Mouse (Mus musculus) kidney, postnatal 10 days (tissue): ENCODE results near the gene Ppm1m.

Experiments used
- DNase-seq: peaks from one replicate; pipeline ENCODE4 v3.0.0; 2021; ENCODE audit warnings: mixed read lengths

The Ppm1m gene

DNA sequence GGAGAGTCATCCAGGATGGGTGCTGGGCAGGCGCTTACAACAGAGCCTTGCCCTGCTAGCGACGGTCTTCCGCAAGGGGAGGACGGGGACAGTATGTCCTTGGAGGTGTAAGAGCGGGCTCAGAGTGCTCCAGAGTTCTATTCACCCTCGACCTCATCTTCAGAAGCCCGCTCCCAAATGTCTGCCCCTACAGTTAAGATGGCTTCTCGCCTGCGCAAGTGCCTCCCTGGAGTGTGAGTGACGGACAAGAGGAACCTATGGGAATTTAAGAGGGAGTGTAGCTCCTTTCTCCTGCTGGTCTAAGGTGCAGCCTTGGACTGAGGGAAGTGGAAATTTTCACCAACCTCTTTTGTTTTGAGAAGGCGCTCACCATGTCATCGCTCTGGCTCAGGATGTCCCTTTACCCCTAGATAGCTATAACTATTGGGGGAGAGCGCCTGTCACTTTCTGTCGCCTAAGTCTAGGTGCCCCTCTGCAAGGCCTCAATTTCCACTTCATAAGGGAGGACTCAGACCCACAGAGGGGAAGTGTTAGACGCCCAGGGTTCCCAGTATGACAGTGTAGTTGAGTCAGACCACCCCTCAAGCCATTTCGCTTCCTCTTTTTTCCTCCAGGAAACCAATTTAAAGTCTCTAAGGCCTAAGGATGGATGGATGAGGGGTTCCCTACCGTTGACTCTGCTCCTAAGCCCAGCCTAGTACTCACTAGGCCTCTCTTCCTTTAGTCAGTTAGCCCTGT is at the start of gene Ppm1m:
Ppm1m (minus strand) TSS at position 212 of the 738 bp plus-strand sequence.
- no peak for DNase-seq

DNA sequence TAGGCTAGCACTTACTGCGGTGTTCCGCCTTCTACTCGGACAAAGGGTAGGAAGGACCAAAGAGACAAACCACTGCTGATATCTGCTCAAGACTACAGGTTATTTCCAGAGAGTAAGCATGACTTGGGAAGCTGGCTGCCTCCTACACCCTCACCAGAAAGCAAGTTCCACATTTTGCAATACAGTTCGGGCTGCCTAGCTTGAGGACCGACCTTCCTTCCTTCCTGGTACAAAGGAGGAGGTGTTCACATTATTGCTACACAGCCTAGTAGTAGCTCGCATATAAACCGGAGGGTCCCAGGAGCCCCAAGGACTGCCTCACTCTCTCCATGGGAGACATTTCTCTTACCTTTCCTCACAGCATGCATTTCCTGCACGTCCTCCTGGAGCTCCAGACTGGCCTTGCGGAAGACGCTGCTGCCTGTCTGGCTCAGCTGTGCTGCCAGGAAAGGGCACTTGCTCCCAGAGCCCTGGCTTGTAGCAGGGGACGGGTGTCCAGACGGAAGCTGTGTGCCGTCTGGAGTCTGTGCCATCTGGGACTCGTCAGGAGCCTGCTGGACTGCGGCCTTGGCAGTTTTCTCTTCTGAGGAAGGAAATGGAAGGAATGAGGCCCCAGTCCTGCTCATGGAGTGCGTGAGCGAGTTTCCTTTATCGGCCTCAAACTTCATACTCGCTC is 43.4 kb upstream of the Ppm1m start:
- peak; percentile 78 for DNase-seq

DNA sequence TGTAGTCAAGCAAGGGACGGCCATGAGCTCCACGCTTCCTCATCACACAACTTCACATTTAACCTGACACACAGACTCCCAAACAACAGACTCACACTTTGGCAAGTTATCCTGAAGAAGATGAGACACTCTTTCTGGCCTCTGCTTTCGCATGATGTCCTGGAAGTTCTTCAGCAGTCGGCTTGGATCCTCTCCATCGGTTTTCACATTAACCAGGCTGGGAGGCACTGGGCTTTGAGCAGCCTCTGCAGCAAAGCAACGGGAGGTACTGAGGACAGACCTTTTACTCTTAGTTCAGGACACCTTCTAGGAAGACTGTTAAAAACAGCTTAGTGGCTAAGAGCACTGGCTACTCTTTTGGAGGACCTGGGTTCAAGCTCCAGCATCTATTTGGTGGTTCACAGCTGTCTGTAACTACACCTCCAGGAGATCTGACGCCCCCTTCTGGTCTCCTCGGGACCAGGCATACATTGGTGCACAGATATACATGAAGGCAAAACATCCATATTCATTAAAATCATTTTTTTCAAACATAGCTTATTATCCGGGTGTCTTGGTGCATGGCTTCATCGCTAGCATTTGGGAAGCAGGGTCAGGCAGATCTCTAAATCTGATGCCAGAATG is 42.1 kb upstream of the Ppm1m start:
- DNase-seq, result peak; percentile 48

DNA sequence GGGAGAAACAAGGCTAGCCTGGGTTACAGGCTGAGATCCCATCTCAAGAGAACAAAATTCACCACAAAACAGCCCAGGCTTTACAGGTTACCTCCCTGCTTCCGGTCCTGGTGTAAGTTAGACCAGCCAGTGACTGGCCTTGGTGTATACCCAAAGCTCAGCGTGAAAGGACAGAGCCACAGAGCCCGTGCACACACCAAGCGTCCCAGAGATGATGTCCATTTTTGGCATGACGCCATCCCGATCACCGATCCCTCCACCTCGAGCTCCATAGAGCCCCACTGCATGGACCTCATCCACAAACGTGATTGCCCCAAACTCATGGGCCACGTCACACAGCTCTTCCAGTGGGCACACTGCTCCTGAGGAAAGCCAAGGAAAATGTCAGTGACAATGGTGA is 38.3 kb upstream of the Ppm1m start:
- DNase-seq, result no peak

DNA sequence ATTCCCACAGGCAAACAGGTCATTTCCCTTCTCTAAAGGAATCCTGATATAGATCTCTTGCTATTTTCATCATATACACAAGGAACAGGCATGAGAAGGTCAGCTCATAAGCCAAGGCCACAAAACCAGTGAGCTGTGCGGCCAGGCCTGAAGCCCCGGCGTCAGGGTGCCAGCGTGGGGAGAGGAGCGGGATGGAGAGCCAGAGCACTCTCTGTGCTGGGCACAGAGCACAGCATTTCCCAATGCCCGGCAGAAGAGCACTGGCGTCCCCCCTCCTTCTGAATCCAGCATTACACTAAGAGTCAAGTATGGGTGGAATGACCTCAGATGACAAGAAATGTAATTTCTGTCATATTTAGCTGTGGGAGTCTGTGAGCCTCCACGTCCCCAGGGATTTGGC is 37.9 kb upstream of the Ppm1m start:
- no peak for DNase-seq

DNA sequence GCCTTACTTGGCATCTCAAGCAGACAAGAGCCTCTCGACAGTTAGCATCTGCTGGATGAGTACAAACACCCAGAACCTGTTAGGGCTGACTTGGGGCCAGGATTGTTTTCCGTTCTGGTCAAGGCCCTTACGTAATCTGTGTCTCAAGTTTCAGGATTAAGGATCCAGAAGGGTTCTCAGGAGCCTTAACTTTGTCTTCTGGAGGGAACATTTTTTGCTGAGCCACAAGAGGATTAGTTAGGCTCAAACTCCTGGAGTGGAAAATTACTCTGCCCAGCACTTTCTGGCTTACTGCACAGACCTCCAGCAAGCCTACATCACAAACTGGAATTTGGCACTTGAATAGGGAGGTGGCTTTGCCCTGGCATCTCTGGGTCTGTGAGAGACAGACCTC is 37.3 kb upstream of the Ppm1m start:
- DNase-seq, result no peak

DNA sequence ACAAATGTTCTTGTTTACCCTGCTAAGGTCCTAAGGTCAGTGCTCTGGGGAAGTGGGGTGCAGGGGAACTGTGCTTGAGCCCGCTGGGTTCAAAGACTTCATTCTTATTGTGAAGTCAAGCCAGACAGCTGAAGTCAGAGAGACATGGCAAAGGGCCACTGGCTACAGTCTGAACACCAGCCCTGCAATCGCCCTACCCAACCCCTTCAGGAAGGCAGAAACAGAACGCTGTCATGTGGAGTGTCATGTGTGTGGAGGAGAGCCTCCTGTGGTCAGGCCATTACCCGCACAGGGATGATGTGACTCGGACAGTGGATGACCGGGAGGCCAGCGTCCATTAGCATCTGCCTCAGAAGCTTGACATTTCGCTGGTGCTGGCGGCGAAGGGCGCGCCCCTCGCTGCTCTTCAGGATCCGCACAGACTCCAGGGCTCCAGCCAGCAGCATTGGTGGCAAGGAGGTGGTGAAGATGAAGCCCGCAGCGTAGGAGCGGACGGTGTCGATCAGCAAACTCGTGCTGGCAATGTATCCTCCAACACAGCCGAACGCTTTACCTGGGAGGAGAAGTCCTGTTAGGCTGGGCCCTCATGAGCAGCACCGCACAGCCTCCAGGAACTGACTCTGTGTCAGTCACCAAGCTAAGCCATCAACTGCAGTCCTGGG is 36.7 kb upstream of the Ppm1m start:
- DNase-seq, result peak; percentile 53

DNA sequence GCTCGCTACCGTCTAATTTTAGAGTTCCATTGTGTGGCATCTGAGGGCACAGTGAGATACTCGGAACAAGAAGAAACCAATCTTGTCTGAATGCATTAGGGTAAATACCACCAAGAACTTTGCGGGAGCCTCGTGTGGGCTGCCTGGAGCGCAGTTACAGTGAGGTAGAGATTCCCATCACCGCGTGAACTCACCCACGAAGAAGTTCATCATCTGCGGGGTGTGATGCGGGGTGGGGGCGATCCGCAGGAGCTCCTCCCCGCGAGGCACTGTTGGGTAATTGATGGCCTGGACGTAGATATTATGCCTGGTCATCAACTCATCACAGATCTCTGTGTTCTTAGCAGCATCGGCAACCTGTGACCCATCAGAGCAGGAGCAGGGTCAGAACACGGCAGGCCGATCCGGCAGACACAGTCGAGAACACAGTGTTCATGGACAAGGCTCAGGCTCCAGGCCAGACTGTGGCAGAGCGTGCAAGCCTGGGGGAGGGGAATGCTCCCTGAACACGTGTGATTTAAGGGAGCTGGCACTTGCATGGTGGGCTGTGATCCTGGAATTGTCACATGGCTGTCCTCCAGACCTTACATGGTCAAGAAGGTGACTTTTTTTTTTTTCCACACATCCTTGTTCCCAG is 35.8 kb upstream of the Ppm1m start:
- DNase-seq, result no peak

DNA sequence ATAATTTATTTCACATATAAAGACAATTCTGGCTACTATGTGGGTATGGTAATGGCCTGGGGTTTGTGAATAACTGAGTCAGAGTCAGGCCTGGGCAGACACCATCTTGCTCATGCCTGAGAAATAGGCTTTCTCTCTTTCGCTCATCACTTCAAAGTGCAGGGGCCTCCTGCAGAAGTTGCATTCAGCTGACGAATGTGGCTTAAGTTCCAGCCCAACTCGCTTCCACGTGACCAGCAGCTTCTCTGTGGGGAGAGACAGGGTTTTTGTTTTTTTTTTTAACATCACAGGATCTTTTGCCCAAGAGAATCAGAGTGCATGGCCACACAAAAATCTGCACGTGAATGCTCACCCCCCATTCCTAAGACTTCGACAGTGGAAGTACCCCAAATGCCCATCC is 34.4 kb upstream of the Ppm1m start:
- no peak for DNase-seq

DNA sequence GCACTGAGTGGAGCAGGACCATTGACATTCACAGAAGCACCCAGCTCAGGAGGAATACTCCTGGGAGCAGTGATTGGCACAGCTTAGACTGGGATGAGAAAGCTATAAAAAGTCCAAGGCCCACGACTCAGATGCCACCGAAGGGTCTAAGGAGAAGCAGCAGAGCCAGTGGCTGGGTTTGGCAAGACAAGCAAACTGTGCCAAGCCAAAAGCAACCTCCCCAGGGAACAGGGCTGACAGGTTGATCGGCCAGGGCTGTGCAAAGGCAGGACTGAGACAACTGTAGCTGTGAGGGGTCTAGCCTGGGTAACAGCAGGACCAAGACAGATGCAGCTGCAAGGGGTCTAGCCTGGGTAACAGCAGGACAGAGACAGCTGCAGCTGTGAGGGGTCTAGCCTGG is 33.4 kb upstream of the Ppm1m start:
- DNase-seq, result no peak

DNA sequence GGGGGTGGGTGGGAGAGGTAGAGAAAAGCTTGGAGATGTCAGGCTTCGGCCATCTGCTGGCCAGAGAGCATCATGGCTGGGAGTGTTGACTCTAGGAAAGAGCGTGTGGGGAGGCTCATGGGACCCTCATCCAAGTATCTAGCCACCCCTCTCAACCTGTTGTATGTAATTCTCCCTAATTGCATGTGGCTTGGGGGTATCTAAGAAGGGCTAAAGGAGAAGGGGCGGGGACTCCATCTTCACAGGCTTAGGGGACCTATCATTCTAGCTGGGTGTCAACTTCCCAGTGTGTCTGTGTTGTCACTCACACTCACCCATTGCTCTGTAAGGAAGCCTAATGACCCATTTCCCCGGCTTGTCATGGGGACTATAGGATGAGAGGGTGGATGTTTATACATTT is 32.3 kb upstream of the Ppm1m start:
- no peak for DNase-seq

DNA sequence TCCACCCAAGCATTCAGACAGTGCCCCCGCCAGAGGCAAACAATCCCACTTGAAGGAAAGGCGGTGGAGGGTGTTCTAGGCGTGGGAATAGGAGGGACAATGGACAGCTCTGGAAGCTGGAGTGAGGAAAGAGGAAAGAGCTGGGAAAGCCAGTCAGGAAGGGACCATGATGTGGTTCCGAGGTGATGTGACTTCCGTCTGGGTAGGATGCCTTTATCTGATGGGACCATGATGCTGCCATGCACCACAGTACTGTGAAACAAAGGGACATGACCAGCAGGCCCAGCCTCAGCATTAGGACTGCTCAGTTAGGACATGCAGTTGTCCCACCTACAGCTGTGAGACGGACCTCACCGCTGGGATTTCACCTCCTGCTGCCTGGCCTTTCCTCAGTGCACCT is 31.7 kb upstream of the Ppm1m start:
- no peak for DNase-seq

DNA sequence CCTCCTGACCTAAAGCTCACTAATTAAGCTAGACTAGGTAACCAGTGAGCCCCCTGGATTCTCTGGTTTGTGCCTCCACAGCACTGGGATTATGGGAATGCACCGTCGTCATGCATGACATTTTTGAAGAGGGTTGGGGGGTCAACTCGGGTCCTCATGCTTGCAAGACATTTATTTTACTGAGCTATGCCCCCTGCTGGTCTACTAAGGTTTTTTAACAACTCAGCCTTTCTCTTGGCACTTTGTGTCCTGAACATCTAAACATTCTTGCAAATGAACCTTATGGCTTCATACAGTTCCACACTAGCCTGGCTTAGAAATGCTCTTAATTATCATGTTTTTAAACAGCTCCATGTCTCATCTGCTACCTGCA is 31.2 kb upstream of the Ppm1m start:
- DNase-seq, result no peak

DNA sequence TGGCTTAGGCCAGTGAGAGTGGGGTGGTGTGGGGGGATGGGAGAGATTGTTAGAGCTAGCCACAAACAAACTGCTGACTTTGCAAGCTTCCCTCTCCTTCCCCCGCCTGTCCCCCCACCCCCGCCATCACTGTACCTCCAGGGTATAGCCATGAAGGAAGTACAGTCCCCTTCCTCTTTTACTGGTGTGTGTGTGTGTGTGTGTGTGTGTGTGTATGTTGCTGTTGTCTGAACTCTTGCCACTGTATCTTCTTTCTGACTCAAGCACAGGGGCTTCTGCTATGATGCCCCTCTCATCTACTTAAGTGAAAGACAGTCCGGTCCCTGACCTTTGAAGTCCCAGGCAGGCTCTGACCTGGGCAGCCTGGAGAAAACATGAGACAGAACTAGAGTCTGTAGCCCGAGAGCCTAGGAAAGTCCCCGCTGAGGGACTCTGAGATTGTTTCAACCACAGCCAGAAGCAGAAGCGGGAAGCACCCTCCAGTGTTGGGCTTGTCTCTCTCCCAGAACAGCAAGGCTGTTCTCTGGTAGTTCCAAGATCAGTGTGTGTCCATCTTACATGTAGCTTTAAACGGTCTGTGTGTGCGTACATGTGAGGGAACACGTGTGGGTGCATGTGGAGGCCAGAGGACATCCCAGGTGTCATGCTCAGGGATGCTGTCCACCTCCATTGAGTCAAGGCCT is 30.6 kb upstream of the Ppm1m start:
- DNase-seq, result no peak

DNA sequence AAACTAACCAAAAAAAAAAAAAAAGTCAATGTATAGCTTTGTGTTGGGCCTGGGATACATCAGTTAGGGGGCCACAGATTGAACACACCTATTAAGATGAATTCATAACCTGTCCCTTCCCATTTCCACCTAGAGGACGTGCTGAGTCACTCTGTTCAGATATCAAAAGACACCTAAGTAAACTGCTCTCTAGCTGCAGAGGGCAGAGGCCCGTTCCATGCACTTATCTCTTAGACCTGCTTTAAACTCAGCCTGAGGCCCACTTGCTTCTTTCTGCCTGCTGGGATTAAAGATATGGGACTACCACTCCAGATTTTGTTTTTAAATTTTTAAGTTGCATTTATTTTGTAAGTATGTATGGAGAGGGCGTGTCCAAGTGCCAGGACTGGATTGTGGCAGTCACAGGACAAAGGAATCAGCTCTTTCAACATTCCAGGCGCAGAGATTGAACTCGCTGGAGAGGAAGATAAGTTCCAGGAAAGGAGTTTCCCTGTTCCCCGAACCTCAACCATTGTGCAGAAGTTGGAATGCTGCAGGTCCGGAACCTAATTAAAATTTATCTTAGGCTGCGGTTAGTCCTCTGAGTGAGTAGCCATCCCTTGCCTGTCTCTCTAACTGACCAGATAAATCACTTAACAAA is 28.4 kb upstream of the Ppm1m start:
- DNase-seq, result no peak

DNA sequence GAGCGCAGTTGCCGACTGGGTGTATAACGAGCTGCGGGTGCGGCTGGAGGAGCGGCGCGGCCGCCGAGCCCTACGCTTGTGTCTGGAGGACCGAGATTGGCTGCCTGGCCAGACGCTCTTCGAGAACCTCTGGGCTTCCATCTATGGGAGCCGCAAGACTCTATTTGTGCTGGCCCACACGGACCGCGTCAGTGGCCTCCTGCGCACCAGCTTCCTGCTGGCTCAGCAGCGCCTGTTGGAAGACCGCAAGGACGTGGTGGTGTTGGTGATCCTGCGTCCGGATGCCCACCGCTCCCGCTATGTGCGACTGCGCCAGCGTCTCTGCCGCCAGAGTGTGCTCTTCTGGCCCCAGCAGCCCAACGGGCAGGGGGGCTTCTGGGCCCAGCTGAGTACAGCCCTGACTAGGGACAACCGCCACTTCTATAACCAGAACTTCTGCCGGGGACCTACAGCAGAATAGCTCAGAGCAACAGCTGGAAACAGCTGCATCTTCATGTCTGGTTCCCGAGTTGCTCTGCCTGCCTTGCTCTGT is 26.7 kb upstream of the Ppm1m start:
- peak; percentile 65 for DNase-seq

DNA sequence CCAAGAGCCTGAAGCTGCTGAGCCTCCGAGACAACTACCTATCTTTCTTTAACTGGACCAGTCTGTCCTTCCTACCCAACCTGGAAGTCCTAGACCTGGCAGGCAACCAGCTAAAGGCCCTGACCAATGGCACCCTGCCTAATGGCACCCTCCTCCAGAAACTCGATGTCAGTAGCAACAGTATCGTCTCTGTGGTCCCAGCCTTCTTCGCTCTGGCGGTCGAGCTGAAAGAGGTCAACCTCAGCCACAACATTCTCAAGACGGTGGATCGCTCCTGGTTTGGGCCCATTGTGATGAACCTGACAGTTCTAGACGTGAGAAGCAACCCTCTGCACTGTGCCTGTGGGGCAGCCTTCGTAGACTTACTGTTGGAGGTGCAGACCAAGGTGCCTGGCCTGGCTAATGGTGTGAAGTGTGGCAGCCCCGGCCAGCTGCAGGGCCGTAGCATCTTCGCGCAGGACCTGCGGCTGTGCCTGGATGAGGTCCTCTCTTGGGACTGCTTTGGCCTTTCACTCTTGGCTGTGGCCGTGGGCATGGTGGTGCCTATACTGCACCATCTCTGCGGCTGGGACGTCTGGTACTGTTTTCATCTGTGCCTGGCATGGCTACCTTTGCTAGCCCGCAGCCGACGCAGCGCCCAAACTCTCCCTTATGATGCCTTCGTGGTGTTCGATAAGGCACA is 26.1 kb upstream of the Ppm1m start:
- no peak for DNase-seq

DNA sequence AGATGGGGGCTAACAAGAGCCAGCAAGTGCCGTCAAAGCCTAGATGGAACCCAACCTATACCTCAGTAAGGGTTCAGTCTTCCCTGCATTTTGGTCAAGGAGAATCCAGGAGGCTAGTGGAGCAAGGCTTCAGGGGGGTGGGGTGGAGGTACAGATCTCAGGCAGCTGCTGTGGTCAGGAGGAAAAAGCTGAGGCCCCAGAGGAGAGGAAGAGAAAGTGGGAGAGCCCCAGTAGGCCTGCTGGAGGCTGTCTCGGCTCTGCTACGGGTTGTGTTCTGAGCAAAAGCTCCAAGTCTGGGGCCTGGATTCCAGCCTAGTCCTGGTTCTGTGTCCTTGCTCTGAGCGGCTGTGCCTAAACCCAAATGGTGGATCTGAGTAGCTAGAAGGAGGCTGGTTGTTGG is 23.4 kb upstream of the Ppm1m start:
- DNase-seq, result no peak

DNA sequence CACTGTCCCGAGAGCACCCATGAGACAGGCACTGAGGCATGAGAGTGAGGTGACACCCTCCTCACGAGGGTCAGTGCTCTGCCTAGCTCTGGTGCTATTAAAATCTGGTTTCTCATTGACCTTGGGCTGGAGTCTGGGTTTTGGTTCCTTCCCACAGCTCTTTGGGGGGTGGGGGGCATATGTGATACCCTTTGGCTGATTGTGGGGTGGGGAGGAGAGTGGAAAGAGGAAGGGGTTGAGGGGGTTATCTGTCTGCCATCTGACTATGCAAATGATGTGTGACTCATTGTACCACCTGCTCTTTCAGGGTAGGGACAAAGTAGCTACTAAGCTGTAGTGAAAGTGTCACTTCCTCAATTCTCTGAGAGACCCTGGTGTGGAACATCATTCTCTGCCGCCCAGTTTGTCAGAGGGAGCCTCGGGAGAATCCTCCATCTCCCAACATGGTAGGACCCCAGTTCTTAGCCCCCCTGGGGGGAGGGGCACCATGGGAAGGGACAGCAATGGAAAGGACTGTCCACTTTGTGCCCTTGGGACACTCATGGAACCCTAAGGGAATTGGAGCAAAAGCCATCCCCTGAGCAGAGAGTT is 22.8 kb upstream of the Ppm1m start, which contains the start of gene Tlr9:
Tlr9 (plus strand) TSS at position 338 of the 591 bp plus-strand sequence.
- DNase-seq, result no peak

DNA sequence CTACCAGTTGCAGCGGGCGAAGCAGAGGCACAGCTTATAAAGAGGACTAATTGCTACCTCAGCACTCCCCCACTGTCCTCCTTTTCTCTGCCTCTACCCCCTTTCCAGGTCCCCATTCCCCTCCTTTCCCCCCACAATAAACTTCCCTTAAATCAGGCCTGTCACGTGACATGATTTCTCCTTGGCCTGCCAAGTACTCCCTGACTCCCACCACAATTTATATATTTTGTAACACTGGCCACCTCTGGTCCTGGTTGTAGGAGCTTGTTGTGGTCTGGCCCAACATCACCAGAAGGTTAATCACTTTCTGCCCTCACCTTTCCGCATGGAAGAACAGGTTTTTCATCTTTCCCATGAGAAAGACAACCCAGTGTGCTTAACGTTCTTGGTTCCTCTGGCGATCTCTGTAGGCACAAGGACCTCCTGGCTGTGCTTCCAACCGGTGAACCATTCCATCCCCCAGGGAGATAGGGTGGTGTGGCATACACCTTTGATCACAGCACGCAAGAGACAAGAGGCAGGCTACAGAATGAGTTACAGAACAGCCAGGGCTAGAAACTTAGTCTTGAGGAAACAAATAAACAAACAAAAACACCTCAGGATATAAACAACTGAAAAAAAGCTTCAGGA is 21.5 kb upstream of the Ppm1m start:
- no peak for DNase-seq
